In genomic region chr13:51899319-51900042, GRCm38 (mm10) we compare ENCODE assay signal across 19 mouse cellular contexts. TPM values are rescaled to one million over a fixed set of nuclear protein-coding genes. Genes with fewer than 3 reads are reported as not detected.
DNase-seq lines count a peak whose midpoint lies in the region; ATAC-seq lines count a peak whose summit lies in the region.
"Had no signal": no experiment of that assay in that cellular context is flagged by ENCODE, and none has a peak within 500 bp of the region (broad histone marks: within the 10 kb centered on the region; RNA-seq: fewer than 3 reads in every experiment).

No protein-coding gene starts in this region.

- 0 out of 2 replicates have a peak overlapping the region, but pooled peaks have one; percentile 10 for H3K27ac ChIP-seq in midbrain, embryonic 10.5 days (replicated peaks)
- H3K27ac ChIP-seq in midbrain, embryonic 16.5 days (ENCODE audit: low read length), result no peak overlapping the region
- 0 out of 2 replicates have a peak overlapping the region, but pooled peaks have one; percentile 11 for H3K27ac ChIP-seq in embryonic facial prominence, embryonic 10.5 days (replicated peaks)
- H3K27ac ChIP-seq in limb, embryonic 13.5 days, result peak overlapping the region; percentile 39; the same call in 1 of the 2 replicates
- H3K27ac ChIP-seq: kidney, embryonic 15.5 days; left cerebral cortex, adult 2 months; liver, embryonic 14.5 days; neural tube, embryonic 15.5 days had no signal

- 70% methylated on average over 9 of the region's 9 CpGs for WGBS in midbrain, embryonic 10.5 days
- 58% methylated on average over 9 of the region's 9 CpGs for WGBS in midbrain, embryonic 16.5 days
- 50% methylated on average over 9 of the region's 9 CpGs for WGBS in embryonic facial prominence, embryonic 10.5 days
- WGBS in limb, embryonic 13.5 days, result 38% methylated on average over 9 of the region's 9 CpGs

- H3K27me3 ChIP-seq in midbrain, embryonic 10.5 days (ENCODE audit: low read depth, poor library complexity, severe bottlenecking), result peaks cover 39% of the 10 kb centered on the region
- no peaks in the 10 kb centered on the region for H3K27me3 ChIP-seq in midbrain, embryonic 16.5 days (ENCODE audit: control insufficient read depth, insufficient read depth, low read depth, low read length)
- H3K27me3 ChIP-seq in embryonic facial prominence, embryonic 10.5 days (replicated peaks; ENCODE audit: low read depth, poor library complexity, severe bottlenecking), result 0 out of 2 replicates have a peak, but pooled peaks cover 19% of the 10 kb centered on the region
- H3K27me3 ChIP-seq in limb, embryonic 13.5 days, result no peaks in the 10 kb centered on the region
- H3K27me3 ChIP-seq: kidney, embryonic 15.5 days; neural tube, embryonic 15.5 days had no signal

- ATAC-seq in midbrain, embryonic 16.5 days, result no peak
- ATAC-seq in limb, embryonic 13.5 days (ENCODE audit: low FRiP score, low read depth), result no peak
- ATAC-seq: CD4-positive, CD25-positive, alpha-beta regulatory T cell, adult 4 months; inflammation-experienced regulatory T-cells, adult 6 months had no signal

- H3K36me3 ChIP-seq in midbrain, embryonic 10.5 days, result no peaks in the 10 kb centered on the region
- no peaks in the 10 kb centered on the region for H3K36me3 ChIP-seq in midbrain, embryonic 16.5 days (ENCODE audit: control insufficient read depth, insufficient read depth, low read length)
- no peaks in the 10 kb centered on the region for H3K36me3 ChIP-seq in embryonic facial prominence, embryonic 10.5 days (replicated peaks)
- H3K36me3 ChIP-seq in limb, embryonic 13.5 days, result no peaks in the 10 kb centered on the region
- H3K36me3 ChIP-seq: G1E; kidney, embryonic 15.5 days; neural tube, embryonic 15.5 days had no signal

- H3K9me3 ChIP-seq in midbrain, embryonic 10.5 days (replicated peaks), result peaks cover 8% of the 10 kb centered on the region
- H3K9me3 ChIP-seq in midbrain, embryonic 16.5 days (replicated peaks; ENCODE audit: control insufficient read depth, low read length, poor library complexity, severe bottlenecking), result no peaks in the 10 kb centered on the region
- H3K9me3 ChIP-seq in embryonic facial prominence, embryonic 10.5 days, result peaks cover 7% of the 10 kb centered on the region; the same call in 1 of the 2 replicates
- H3K9me3 ChIP-seq in limb, embryonic 13.5 days, result peaks cover 4% of the 10 kb centered on the region
- H3K9me3 ChIP-seq: G1E; kidney, embryonic 15.5 days; neural tube, embryonic 15.5 days had no signal

- peaks cover 31% of the 10 kb centered on the region for H3K4me1 ChIP-seq in midbrain, embryonic 10.5 days
- H3K4me1 ChIP-seq in midbrain, embryonic 16.5 days (ENCODE audit: control insufficient read depth, insufficient read depth, low read length), result peaks cover 12% of the 10 kb centered on the region
- peaks cover 28% of the 10 kb centered on the region for H3K4me1 ChIP-seq in embryonic facial prominence, embryonic 10.5 days
- peaks cover 22% of the 10 kb centered on the region for H3K4me1 ChIP-seq in limb, embryonic 13.5 days

- H3K4me3 ChIP-seq in midbrain, embryonic 10.5 days, result no peak overlapping the region
- no peak overlapping the region for H3K4me3 ChIP-seq in midbrain, embryonic 16.5 days (ENCODE audit: low read depth, low read length)
- H3K4me3 ChIP-seq in embryonic facial prominence, embryonic 10.5 days, result no peak overlapping the region
- H3K4me3 ChIP-seq in limb, embryonic 13.5 days, result no peak overlapping the region
- H3K4me3 ChIP-seq: kidney, embryonic 15.5 days; left cerebral cortex, adult 2 months; neural tube, embryonic 15.5 days had no signal

- no peak overlapping the region for H3K9ac ChIP-seq in midbrain, embryonic 16.5 days (ENCODE audit: low read depth, low read length)
- 0 out of 2 replicates have a peak overlapping the region, but pooled peaks have one; percentile 31 for H3K9ac ChIP-seq in limb, embryonic 13.5 days
- H3K9ac ChIP-seq: kidney, embryonic 15.5 days; liver, embryonic 14.5 days; neural tube, embryonic 15.5 days had no signal

- no peak overlapping the region for H3K4me2 ChIP-seq in midbrain, embryonic 16.5 days (ENCODE audit: low read length)
- no peak overlapping the region for H3K4me2 ChIP-seq in limb, embryonic 13.5 days (replicated peaks)
- H3K4me2 ChIP-seq: heart, embryonic 11.5 days; kidney, embryonic 15.5 days; neural tube, embryonic 15.5 days had no signal

- DNase-seq in heart, adult 18-20 months, result peak; percentile 22 to 42
- DNase-seq in heart, adult 8-10 months (ENCODE audit: low spot score), result no peak
- no peak for DNase-seq in midbrain, embryonic 10.5 days (ENCODE audit: low spot score)
- DNase-seq in embryonic facial prominence, embryonic 10.5 days (ENCODE audit: low spot score), result no peak
- DNase-seq in kidney, adult 9 months, result no peak
- DNase-seq in layer of hippocampus, adult 9-11 months, result no peak
- DNase-seq: lung, postnatal 14 days; right cerebral cortex, adult 18-20 months; thymus, postnatal 4 days had no signal

RNA-seq across cellular contexts. Expression of gene Gadd45g, which starts 53.0 kb away (rescaled TPM):
- total RNA-seq in heart, adult 18-20 months (2021), result 10 to 100 TPM; 11.7 to 13.8 TPM
- total RNA-seq in heart, adult 8-10 months (2022), result 10 to 100 TPM in 2 of 4 experiments, 1 to 10 TPM in 2; 8.6 to 18.9 (median 10.7) TPM
- polyA plus RNA-seq in midbrain, embryonic 10.5 days (2016; fragmentation: Nextera tagmentation; extraction: Ambion mirVana), result 192 and 243 TPM in 2 replicates
- polyA plus RNA-seq in midbrain, embryonic 16.5 days (2015; fragmentation: Nextera tagmentation; extraction: Ambion mirVana), result 44.2 and 45.5 TPM in 2 replicates
- polyA plus RNA-seq in embryonic facial prominence, embryonic 10.5 days (2016; fragmentation: Nextera tagmentation; extraction: Ambion mirVana), result 61.5 and 75.2 TPM in 2 replicates
- 47.3 and 49.5 TPM in 2 replicates for polyA plus RNA-seq in limb, embryonic 13.5 days (2015; fragmentation: Nextera tagmentation; extraction: Ambion mirVana)

Comparison
In these comparisons a context has a peak if more than half of its experiments do, and no peak if none do; other contexts are left out.
1. DNase-seq: peak in heart, adult 18-20 months (2 of 2); none in heart, adult 8-10 months (single experiment), midbrain, embryonic 10.5 days (single experiment), embryonic facial prominence, embryonic 10.5 days (single experiment), kidney, adult 9 months (single experiment) and layer of hippocampus, adult 9-11 months (single experiment).